In genomic region chr11:80954147-80954546, GRCm38 (mm10) we compare ENCODE assay signal across 19 mouse cellular contexts.
"Had no signal": no experiment of that assay in that cellular context is flagged by ENCODE, and none has a peak within 500 bp of the region (broad histone marks: within the 10 kb centered on the region; RNA-seq: fewer than 3 reads in every experiment).

No protein-coding gene starts in this region.

- H3K4me3 ChIP-seq: kidney, embryonic 15.5 days; limb, embryonic 12.5 days; limb, embryonic 15.5 days; lung, embryonic 15.5 days; megakaryocyte, embryonic 14.5 days; neural tube, embryonic 12.5 days; neural tube, embryonic 15.5 days had no signal

- H3K27ac ChIP-seq: kidney, embryonic 15.5 days; limb, embryonic 12.5 days; limb, embryonic 15.5 days; liver, embryonic 14.5 days; lung, embryonic 15.5 days; neural tube, embryonic 12.5 days; neural tube, embryonic 15.5 days had no signal

- DNase-seq: kidney, adult 11 months; kidney, adult 8-10 months; kidney, postnatal 10 days; kidney, postnatal 36 days; left cerebral cortex, postnatal 4 days; liver, postnatal 0 days; lung, postnatal 10 days; lung, postnatal 36 days; midbrain, embryonic 14.5 days; thymus, adult 18-20 months; thymus, postnatal 36 days had no signal
